Mouse (Mus musculus): ENCODE measurements around the gene Cd9. TPM values are rescaled to one million over a fixed set of nuclear protein-coding genes. Genes with fewer than 3 reads are reported as not detected.

The Cd9 gene
- polyA plus RNA-seq, 1 experiment: 105 TPM

DNA sequence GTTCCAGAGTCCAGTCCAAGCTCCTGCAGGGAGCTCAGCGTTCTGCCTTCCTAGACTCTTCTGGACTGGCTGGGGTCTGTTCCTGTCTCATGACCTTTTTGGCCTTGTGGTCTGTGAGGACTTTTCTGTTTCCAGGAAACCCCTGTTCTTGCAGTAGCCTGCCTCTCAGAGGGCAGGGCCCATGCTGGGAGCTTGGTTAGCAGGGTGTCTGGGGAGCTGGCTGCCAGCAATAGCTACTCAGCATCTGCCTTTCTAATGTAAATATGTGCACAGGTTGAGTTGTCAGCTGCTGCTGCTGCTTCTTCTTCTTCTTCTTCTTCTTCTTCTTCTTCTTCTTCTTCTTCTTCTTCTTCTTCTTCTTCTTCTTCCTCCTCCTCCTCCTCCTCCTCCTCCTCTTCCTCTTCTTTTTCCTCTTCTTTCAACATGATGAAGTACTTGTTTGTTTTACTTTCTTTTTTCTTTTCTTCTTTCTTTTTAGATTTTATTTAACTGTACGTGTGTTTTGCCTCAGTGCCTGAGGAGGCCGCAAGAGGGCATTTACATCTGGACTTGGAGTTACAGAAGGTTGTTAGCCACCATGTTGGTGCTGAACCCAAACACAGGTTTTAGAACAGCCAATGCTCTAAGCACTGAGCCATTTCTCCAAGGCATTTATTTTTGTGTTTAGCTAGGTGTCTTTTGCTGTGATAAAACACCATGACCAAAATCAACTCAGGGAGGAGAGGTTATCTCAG is 10.2 kb upstream of the Cd9 start:
- Histone ChIP-seq H3K4me3 (ENCODE audit: insufficient read depth, low read length) (no peak overlapping the region), H3K27ac (ENCODE audit: insufficient read depth, low read length) (no peak overlapping the region), H3K4me1 (ENCODE audit: control insufficient read depth, insufficient read depth, low read length) (no peaks in the 10 kb centered on the region)
- TF ChIP-seq CTCF (IDR thresholded peaks at IDR 0.05; ENCODE audit: extremely low read depth, insufficient read depth, low read length) (no peak), POLR2A (IDR thresholded peaks at IDR 0.05; ENCODE audit: extremely low read depth, insufficient read depth, low read length) (no peak)

GRCm38 (mm10) chr6:125503186-125503802 is 8.7 kb upstream of the Cd9 start:
- TF ChIP-seq CTCF (IDR thresholded peaks at IDR 0.05; ENCODE audit: extremely low read depth, insufficient read depth, low read length): no peak
- TF ChIP-seq POLR2A (IDR thresholded peaks at IDR 0.05; ENCODE audit: extremely low read depth, insufficient read depth, low read length): no peak
- Histone ChIP-seq H3K4me1 (ENCODE audit: control insufficient read depth, insufficient read depth, low read length) (no peaks in the 10 kb centered on the region), H3K4me3 (ENCODE audit: insufficient read depth, low read length) (no peak overlapping the region), H3K27ac (ENCODE audit: insufficient read depth, low read length) (no peak overlapping the region)

DNA sequence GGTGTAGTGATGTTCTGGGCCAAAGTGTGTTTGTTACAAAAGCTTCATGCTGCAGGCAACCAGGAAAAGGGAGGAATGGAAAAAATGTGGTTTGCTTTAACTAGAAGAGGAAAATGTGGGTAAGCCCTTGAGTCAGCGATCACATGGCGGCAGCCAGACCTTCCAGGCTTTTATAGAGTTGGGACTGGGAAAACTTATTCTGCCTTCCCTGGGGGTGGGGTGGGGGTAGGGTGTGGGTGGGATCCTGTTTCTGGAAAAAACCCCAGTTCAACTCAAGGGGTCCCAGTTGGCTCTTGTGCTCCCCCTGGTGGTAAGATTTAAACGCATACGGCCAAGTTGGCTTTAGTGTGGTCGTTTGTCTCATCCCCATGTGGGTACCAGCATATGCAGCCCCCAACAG is 3.5 kb upstream of the Cd9 start:
- Histone ChIP-seq H3K4me3 (ENCODE audit: insufficient read depth, low read length) (no peak overlapping the region), H3K27ac (ENCODE audit: insufficient read depth, low read length) (no peak overlapping the region), H3K4me1 (ENCODE audit: control insufficient read depth, insufficient read depth, low read length) (peaks cover 2% of the 10 kb centered on the region; the same call in 1 of the 2 replicates)
- peak; percentile 47 for TF ChIP-seq CTCF (IDR thresholded peaks at IDR 0.05; ENCODE audit: extremely low read depth, insufficient read depth, low read length)
- TF ChIP-seq POLR2A (IDR thresholded peaks at IDR 0.05; ENCODE audit: extremely low read depth, insufficient read depth, low read length): no peak

DNA sequence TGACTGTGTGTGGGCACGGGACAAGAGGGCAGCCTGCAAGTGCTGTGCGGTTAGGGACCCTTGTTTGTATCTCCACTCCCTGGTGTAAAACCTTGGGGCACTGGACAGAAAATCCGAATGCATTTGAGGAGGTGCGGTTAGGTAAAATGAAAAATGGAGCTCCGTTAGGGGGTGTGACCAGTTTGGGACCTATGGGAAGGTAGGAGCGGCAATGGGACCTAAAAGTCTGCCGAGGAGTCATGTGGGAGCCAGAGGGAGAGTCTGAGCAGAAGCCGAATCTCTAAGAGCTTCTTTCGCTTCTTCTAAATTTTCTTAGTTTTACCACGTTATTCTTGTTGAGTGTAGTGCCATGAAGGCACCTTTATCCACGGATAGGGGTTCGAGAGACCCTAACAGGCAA is 1.8 kb upstream of the Cd9 start:
- Histone ChIP-seq H3K4me1 (ENCODE audit: control insufficient read depth, insufficient read depth, low read length) (peaks cover 2% of the 10 kb centered on the region; the same call in 1 of the 2 replicates), H3K4me3 (ENCODE audit: insufficient read depth, low read length) (no peak overlapping the region), H3K27ac (ENCODE audit: insufficient read depth, low read length) (no peak overlapping the region)
- TF ChIP-seq CTCF (IDR thresholded peaks at IDR 0.05; ENCODE audit: extremely low read depth, insufficient read depth, low read length): no peak

DNA sequence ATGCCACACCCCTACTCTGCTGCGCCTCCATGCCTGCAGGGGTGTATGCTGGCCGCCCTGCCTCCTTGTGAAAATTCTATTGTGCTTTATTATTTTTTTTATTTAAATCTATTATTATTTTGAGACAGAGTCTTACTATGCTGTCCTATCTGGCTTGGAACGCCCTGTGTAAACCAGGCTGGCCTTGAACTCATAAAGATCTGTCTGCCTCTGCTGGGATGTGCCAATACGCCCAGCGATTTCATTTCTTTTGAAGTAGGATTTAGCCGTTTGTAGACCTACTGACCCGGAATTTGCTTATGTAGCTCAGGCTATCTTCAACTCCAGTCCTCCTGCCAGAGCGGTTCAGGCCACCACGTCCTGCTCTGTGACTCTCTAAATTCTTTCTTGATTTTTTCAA is 770 bp upstream of the Cd9 start:
- TF ChIP-seq CTCF (IDR thresholded peaks at IDR 0.05; ENCODE audit: extremely low read depth, insufficient read depth, low read length): no peak
- TF ChIP-seq POLR2A (IDR thresholded peaks at IDR 0.05; ENCODE audit: extremely low read depth, insufficient read depth, low read length): no peak
- Histone ChIP-seq H3K27ac (ENCODE audit: insufficient read depth, low read length) (no peak overlapping the region), H3K4me3 (ENCODE audit: insufficient read depth, low read length) (no peak overlapping the region), H3K4me1 (ENCODE audit: control insufficient read depth, insufficient read depth, low read length) (peaks cover 2% of the 10 kb centered on the region; the same call in 1 of the 2 replicates)

DNA sequence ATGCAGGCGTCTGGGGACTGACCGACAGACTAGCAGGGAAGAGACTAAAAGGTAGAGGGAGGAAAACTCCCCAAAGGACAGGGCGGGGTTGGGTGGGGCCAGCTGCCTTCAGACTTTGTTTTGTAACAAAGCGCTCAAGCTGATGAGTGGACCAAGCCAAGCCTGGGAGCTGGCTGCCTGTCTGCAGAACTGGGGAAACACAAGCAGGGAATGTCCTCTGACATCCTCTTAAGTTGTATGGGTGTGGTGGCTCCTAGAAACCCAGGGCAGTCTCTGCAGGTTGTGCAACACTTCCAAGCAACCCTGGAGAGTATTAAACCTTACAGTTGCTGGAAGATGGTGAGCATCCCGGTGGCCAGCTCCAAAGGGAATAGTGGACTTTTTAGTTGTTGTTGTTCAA is 1.4 kb downstream of the Cd9 start:
- Histone ChIP-seq H3K4me3 (ENCODE audit: insufficient read depth, low read length) (0 out of 2 replicates have a peak overlapping the region, but pooled peaks have one; percentile 10), H3K27ac (ENCODE audit: insufficient read depth, low read length) (no peak overlapping the region), H3K4me1 (ENCODE audit: control insufficient read depth, insufficient read depth, low read length) (peaks cover 2% of the 10 kb centered on the region; the same call in 1 of the 2 replicates)
- TF ChIP-seq CTCF (IDR thresholded peaks at IDR 0.05; ENCODE audit: extremely low read depth, insufficient read depth, low read length) (no peak), POLR2A (IDR thresholded peaks at IDR 0.05; ENCODE audit: extremely low read depth, insufficient read depth, low read length) (no peak)

DNA sequence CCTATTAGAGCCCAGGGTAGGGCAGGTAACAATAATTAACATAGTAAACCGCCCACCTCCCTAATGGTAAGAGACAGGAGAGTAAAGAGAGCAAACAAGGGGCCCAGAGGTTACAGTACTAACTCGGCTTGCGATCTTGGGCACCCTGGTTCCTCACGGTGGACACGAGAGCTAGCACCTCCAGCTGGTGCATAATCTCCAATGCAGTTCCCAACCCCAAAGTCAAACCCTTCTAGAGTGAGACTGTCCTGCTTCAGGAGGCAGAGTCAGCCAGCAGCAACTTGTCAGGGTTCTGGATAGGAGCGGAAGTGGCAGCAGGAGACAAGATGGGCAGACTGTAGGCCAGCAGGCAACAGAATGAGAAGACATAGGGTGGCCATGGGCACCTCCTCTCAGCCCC is 1.9 kb downstream of the Cd9 start:
- TF ChIP-seq CTCF (IDR thresholded peaks at IDR 0.05; ENCODE audit: extremely low read depth, insufficient read depth, low read length) (0 out of 2 replicates have a peak, but pooled peaks have one; percentile 4), POLR2A (IDR thresholded peaks at IDR 0.05; ENCODE audit: extremely low read depth, insufficient read depth, low read length) (no peak)
- Histone ChIP-seq H3K4me3 (ENCODE audit: insufficient read depth, low read length) (peak overlapping the region; percentile 10; the same call in 1 of the 2 replicates), H3K4me1 (ENCODE audit: control insufficient read depth, insufficient read depth, low read length) (peaks cover 2% of the 10 kb centered on the region; the same call in 1 of the 2 replicates), H3K27ac (ENCODE audit: insufficient read depth, low read length) (0 out of 2 replicates have a peak overlapping the region, but pooled peaks have one; percentile 29)

GRCm38 (mm10) chr6:125492033-125492432 is 2.6 kb downstream of the Cd9 start:
- Histone ChIP-seq H3K4me1 (ENCODE audit: control insufficient read depth, insufficient read depth, low read length) (peaks cover 2% of the 10 kb centered on the region; the same call in 1 of the 2 replicates), H3K4me3 (ENCODE audit: insufficient read depth, low read length) (no peak overlapping the region), H3K27ac (ENCODE audit: insufficient read depth, low read length) (no peak overlapping the region)
- no peak for TF ChIP-seq CTCF (IDR thresholded peaks at IDR 0.05; ENCODE audit: extremely low read depth, insufficient read depth, low read length)
- no peak for TF ChIP-seq POLR2A (IDR thresholded peaks at IDR 0.05; ENCODE audit: extremely low read depth, insufficient read depth, low read length)

- TF ChIP-seq CTCF (IDR thresholded peaks at IDR 0.05; ENCODE audit: extremely low read depth, insufficient read depth, low read length): no peak
- no peak for TF ChIP-seq POLR2A (IDR thresholded peaks at IDR 0.05; ENCODE audit: extremely low read depth, insufficient read depth, low read length)
- H3K4me1 ChIP-seq (ENCODE audit: control insufficient read depth, insufficient read depth, low read length): peaks cover 2% of the 10 kb centered on the region; the same call in 1 of the 2 replicates
- no peak overlapping the region for H3K4me3 ChIP-seq (ENCODE audit: insufficient read depth, low read length)
- H3K27ac ChIP-seq (ENCODE audit: insufficient read depth, low read length): no peak overlapping the region
Observed at GRCm38 (mm10) chr6:125491393-125491792, 3.2 kb downstream of the Cd9 start.
